Mouse (Mus musculus) layer of hippocampus, adult 18-20 months (tissue): ENCODE results near the gene Fam171a2. TPM values are rescaled to one million over a fixed set of nuclear protein-coding genes. Genes with fewer than 3 reads are reported as not detected.

ENCODE experiments used
- DNase-seq, 2 experiments: peaks; one replicate each; pipeline ENCODE4 v3.0.0; 2022; ENCODE audit warnings: low spot score in 2 of 2
- total RNA-seq, 2 experiments: library from RNA; stranded (reverse); gene quantifications; 2 replicates each; pipeline ENCODE4 v1.2.3; 2021

The Fam171a2 gene
- total RNA-seq, 2 experiments from 2014 or later, result 106 to 111 TPM

DNA sequence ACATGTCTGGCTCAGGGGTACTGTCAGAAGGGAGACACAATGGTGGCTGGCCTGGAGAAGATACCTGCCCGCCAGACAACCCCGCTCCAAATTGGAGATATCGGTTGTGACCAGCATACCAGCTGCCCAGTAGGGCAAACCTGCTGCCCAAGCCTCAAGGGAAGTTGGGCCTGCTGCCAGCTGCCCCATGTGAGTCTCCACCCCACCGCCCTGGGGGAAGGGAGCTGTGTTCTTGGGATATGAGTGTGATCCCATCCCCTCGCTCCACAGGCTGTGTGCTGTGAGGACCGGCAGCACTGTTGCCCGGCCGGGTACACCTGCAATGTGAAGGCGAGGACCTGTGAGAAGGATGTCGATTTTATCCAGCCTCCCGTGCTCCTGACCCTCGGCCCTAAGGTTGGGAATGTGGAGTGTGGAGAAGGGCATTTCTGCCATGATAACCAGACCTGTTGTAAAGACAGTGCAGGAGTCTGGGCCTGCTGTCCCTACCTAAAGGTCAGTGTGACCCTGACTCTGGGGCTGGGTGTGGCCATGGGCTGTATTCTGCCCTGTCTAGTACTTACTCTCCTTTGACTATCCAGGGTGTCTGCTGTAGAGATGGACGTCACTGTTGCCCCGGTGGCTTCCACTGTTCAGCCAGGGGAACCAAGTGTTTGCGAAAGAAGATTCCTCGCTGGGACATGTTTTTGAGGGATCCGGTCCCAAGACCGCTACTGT is 11.6 kb downstream of the Fam171a2 start:
- no peak for DNase-seq

DNA sequence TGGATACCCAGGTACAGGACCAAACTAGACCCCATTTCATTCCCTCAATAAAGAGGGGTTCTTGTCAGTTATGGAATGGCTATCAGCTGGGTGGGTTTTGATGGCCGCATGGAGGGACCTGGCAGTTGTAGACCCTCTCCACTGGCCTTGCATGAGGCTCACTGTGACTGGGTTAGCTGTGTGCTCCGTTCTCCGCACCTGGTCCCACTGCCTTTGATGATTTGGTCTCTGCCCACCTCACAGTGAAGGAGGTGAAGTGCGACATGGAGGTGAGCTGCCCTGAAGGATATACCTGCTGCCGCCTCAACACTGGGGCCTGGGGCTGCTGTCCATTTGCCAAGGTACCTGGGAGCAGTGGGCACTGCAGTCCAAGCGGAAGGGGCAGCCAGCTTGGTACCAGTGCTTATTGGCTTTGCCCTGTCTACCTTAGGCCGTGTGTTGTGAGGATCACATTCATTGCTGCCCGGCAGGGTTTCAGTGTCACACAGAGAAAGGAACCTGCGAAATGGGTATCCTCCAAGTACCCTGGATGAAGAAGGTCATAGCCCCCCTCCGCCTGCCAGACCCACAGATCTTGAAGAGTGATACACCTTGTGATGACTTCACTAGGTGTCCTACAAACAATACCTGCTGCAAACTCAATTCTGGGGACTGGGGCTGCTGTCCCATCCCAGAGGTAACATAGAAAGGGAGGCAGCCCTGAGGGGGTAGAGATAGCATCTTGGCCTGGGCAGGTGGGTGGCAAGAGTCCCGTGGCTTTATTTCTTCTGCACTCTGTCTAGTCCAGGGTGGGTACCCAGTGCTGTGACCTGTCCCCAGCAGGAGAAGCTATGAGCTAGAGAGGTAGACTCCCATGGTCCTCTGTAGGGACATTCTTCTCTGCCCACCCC is 12.4 kb downstream of the Fam171a2 start:
- no peak for DNase-seq

DNA sequence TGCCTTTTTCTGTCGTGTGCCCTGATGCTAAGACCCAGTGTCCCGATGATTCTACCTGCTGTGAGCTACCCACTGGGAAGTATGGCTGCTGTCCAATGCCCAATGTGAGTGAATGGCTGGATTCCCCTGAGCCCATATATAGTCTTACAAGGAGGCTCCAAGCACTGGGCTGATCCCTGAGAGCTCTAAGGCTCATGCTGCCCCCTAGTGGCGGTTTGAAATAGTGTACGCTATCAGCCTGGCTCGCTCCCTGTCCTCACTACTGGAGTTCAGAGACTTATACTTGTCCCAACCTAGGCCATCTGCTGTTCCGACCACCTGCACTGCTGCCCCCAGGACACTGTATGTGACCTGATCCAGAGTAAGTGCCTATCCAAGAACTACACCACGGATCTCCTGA is 13.1 kb downstream of the Fam171a2 start:
- DNase-seq, result peak; percentile 78 to 94

DNA sequence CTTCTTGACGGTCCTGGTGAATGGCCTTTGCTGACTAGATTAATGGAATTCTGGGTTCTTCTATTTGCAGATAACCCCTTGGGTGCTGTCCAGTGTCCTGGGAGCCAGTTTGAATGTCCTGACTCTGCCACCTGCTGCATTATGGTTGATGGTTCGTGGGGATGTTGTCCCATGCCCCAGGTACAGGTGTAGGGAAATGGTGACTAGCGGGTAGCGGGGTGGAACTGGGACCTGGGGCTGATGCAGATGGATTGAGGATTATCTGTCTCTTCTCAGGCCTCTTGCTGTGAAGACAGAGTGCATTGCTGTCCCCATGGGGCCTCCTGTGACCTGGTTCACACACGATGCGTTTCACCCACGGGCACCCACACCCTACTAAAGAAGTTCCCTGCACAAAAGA is 13.6 kb downstream of the Fam171a2 start:
- DNase-seq, result no peak

DNA sequence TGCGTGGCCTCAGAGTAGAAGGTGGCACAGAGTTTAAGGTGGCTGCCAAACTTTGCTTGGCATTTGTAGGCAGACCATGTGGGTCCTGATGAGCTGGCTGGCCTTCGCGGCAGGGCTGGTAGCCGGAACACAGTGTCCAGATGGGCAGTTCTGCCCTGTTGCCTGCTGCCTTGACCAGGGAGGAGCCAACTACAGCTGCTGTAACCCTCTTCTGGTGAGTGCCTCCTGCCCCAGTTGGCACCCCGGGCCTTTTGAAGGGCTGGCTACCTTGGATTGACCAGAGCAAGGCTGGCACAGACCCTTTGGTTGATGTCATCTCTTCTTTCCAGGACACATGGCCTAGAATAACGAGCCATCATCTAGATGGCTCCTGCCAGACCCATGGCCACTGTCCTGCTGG is 14.6 kb downstream of the Fam171a2 start:
- peak in 1 of 2 experiments; percentile 43 for DNase-seq

DNA sequence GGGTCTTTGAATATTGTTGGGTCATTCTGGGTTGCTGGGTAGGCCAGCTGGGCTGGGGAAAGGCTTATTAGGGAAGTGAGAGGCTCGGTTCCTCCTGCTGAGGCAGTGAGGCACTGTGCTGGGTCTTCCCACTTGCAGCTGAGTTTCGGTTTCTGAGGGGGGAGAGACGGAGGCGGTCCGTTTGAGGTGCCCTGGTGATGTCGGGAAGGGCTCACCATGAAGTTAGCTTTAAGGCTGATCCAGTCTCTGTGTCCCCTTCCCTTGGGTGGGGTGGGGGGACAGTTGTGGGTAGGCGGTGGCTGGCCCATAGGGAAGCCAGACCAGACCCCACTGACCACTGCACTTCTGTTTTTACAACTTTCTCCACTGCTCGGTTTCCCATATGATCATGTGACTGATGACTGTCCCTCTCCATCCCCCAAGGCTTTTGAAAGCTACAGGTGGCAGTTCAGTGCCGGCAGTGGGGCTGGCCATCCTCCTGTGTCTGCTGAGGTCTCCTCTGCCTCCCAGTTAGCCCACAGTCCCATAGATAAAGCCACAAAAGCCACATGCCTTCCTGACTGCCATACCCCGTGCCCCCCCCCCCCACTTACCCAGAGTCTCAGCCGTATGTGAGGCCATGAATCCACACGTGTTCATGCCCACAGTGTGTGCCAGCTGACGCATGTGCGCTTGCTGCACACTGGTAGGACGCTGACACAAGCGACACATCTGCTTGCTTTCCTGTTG is 15.2 kb downstream of the Fam171a2 start:
- no peak for DNase-seq

DNA sequence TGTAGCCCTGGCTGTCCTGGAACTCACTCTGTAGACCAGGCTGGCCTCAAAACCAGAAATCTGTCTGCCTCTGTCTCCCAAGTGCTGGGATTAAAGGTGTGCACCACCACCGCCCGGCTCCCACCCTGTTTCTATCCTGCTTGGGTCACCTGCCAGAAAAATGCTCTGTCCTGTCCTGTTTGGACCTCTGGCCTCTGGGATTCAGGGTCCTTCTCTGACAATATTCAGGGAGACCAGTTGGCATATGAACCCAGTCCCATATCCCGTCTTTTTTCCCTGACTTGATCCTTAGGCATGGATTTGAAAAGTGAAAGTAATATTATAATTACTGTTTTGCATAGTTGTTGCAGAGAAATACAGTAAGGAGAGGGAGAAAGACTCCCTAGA is 15.8 kb downstream of the Fam171a2 start:
- no peak for DNase-seq

DNA sequence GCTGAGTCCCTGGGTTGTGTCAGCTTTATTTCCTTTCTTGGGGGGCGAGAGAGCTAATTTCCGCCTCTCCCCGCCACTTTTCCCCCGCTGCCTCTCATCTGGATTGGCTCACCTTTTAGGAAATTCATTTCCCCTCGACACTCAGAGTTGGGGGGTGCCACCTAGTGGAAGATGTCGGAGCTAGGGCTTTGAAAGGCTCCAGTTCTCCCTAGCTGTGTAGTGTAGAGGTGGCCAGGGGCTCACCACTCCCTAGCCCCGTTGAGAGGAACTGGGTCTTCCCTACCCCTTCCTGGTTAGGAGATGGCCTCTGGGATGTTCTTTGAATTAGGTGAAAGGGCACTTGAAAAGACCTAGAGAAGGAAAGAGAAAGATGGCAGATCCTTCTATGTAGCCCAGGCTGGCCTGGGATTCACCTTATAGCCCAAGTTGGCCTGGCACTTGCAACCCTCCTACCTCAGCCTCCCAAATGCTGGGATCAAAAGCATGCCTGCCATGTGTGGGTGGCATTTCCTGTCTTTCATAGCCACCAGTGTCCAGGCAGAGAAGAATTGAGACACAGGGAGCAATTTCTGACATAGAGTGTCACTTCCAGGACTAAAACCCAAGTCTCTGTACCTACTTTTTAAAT is 16.4 kb downstream of the Fam171a2 start:
- peak; percentile 72 to 91 for DNase-seq

DNA sequence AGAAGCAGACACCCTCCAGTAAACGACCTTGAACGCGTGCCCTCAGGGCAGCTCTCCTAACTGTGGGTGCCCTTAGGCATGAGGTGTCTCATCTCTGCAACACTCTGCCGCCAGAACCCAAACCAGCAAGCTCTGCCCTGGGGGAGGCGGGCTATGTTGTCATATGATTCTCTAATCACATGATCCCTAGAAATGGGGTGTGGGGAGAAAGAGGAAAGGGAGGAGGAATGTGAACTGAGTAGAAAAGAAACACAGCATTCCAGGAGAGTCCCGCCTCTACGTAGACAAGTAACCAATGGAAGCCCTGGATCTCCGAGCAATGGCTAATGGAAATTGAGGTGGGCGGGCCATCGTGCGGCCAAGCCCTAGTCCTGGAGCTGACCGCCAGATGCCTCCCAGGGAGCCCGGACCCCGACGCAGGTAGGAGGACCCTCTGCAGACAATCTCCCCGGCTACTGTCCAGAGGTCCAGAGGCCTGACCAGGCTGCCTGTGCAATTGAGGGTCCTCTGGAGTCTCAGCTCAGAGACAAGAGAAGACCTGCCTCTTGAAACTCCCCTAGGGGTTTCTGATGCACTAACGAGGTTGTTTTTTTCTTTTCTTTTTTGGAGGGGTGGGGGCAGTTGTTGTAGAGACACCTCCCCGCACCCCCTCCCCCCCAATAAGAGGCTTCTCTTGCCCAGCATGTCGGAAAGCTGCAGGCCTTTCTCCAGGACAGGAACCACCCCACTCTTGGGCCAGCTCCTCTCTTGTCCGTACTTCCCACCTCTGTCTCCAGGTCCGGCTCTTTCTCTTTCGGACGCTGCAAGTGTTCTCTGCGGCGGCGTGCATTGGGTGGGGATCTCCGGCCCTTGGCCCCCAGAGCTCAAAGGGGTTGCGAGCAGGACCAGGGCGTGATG is 17.1 kb downstream of the Fam171a2 start, which contains the start of gene Grn:
Grn (plus strand) TSS at position 195 of the 897 bp plus-strand sequence.
- peak; percentile 91 to 95 for DNase-seq

DNA sequence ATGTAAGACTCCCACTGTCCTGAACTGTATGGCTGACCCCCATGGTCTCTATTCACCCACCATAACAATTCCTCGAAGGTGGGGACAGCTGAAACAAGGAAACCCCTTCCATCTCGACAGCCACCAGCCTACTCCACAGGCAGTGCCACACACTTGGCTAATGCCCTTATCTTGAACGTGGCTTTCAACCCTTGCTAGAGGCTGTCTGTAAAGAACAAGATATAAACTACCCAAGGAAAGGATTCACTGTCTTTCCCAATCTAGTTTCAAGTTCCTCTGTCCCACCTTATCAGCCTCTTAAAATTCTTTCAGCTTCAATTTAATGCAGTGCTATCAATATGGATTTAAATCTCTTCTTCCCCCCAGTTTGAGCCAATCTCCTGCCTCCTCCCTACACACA is 17.9 kb downstream of the Fam171a2 start:
- DNase-seq, result no peak

DNA sequence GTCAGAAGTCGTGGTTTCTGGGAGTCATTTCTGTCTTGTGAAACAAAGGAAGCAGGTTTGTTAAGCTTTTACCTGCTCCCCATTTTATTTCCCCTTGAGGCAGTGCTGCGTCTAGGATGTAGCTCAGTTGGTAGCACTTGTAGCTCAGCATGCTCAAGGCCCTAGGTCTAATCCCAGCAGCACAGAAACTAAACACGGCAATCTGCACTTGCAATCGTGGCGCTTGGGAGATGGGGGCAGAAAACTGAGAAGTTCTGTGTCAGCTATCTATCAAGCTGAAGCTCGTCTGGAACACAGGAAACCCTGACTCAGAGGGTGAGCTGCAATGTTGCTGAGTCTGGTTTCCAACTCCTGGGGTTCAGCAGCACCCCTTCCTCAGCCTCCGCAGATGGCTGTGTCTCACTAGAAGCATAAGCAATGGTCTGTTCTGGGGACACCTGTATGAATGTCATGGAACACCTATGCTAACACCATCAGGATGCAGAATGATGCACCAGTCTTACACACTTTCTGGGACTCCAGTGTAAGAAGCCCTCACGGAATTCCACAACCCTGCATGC is 18.4 kb downstream of the Fam171a2 start:
- DNase-seq, result no peak

DNA sequence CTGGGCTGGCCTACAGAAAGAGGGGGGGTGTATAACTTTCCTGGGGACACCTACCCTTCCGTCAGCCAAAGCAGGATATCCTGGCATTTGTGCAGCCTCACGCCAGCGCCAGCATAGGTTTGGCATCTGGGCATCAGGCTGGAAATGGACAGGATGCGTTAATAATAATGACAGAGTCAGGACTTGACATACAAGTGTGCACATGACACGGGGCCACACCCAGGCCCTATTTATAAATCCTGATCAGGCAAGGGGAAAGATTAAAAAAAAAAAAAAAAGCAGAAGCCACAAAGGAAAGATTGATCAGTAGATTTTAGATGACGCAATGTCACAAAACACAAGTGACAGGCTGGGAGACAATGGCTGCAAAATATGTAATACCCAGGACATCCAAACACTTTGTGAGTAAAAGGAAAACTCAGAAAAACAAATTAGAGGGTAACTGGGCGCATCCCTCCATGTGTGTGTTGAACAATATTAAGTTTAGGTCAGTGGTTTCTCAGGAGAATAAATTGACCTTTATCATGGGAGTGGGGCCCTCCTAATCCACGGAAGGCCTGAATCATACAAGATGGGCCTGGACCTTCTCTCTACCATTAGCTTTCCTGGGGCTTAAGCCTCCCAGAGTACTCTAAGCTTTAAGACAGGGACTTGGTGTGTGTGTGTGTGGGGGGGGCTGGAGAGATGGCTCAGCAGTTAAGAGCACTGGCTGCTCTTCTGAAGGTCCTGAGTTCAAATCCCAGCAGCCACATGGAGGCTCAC is 21.7 kb downstream of the Fam171a2 start:
- DNase-seq, result no peak

DNA sequence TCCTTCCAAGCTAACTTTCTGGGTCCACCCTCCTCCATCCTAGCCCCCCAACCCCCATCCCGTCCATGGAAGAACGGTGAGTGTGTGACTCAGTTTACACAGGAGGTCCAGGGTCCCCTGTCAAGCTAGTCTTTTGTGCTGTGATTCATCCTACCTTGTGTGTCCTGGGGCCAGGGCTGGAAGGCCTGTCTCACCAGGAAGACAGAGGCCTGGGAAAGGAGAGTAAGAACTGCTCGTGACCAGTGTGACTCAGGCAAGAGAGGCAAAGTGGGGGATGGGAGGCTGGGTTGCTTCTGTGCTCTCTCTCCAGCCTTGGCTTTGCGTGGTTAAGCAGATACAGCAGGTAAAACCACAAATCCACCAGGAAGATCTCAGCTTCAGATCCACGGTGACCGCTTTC is 22.8 kb downstream of the Fam171a2 start:
- no peak for DNase-seq

DNA sequence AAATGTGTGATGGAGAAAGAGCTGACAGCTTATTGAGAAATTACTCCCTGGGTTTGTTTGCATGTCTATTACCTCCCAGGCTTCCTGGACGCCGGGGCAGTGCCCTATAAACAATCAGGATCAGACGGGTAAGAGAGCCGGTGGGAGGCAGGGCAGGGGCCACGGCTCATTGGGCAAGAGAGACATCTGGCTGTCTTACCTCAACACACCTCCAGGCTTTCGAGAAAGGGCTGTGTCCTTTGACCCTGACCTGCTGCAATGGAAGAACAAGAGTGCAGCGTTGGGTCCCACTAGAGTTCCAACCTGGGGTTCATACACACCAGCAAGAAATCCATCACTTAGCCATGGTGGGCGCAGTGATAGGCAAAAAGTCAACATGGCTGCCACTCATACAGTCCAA is 25.9 kb downstream of the Fam171a2 start:
- DNase-seq, result no peak

DNA sequence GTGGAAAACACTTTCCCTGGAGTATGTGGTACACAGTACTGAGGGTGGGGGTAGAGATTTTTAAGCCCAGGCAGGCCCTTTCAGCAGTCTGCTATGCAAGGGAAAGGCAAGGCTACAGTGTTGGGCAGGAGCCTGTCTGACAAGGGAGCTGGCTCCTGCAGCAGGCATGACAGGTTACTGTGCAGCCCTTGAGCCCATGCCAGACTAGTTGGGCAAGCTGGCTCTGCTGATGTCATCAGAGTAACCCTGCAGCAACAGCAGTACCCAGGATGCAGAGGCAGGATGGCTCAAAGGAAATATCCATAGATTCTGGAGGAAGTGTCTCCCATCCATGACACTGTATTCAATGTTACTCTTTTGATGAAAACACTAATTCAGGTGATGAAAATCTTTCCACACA is 28.6 kb downstream of the Fam171a2 start:
- DNase-seq, result no peak

DNA sequence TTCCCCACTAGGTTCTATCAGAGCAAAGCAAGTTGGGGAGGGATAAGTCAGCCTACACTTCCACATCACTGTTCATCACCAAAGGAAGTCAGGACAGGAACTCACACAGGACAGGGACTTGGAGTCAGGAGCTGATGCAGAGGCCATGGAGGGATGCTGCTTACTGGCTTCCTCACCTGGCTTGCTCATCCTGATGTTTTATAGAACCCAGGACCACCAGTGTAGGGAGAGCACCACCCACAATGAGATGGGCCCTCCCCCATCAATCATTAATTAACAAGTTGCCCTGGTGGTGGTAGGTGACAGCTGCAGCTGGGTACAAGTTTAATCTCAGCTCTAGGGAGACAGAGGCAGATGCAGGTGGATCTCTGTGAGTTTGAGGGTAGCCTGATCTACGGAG is 30.3 kb downstream of the Fam171a2 start:
- DNase-seq, result no peak

DNA sequence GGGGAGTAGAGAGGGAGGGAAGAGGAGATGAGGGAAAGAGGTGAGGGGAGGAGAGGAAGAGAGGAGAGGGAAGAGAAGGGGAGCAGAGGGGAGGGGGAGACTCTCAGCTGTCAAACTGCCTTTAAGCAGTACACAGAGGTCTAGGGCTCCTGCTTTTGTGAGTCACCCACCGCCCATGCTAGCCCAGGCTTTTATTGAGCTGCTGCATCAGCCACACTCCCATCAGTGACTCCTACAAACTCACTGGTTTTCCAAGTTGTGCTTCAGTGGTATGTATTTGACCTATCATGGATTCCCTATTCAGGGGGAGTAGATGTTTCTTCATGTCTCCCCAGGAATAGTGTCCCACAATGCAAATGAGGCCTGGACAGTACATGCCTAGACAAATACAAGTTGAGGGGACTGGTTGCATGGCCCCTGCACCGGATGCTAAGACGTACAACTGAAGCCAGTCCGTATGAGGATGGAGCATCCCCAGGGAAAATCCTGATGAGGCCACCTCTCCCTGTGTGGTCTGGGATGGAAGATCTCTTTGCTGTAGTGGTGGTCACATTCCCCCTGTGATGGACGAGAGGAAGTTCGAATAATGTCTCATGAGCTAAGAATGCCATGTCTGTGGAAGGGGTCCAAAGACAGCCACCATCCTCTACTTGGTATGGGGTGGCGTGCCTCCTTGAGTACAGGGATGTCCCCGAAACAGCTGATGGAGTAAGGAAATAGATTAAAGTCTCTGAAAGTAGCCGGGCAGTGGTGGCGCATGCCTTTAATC is 32.3 kb downstream of the Fam171a2 start:
- no peak for DNase-seq

DNA sequence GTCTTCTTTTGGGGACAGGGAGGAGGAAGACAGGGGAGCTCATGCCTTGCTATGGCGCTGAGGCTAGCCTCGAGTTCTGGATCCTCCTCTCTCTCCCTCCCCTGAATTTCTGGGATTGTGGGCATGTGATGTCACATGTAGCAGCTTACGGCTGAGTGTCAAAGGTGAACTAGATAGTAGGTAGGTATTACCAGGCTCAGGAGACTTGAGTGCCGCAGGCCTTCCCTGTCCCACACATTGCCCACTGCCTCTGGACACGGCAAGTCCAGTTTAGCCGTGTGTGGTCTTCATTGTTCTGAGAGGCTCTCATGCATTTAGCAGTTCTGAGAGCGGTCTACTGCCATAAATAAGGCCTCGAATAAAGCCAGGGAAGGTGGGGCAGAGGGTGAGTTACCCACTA is 34.4 kb downstream of the Fam171a2 start:
- no peak for DNase-seq
